Mouse (Mus musculus): Measurements from ENCODE around the gene Tmem258. TPM values are rescaled to one million over a fixed set of nuclear protein-coding genes. Genes with fewer than 3 reads are reported as not detected.

The Tmem258 gene
- total and polyA plus RNA-seq, 3 experiments, result 337 to 354 TPM; not detected in 1

DNA sequence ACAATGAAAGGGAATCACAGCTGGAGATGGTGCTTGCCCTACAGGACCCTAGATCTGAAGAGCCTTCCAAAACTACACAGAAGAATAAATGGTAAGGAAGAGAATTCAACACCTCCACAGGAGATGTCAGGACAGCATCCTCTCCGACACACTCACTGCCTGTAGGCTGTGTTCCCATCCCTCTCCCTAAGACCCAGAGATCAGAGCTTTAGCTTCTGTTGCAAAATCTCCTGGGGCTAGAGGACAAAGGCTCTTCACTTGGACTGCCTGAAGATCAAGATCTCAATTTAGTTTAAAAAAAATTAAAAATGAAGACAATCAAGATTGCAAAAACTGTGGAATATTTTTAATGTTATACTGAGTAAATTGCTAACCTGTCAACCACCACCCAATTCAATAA, 27.3 kb upstream of the Tmem258 start:
- H3K27ac ChIP-seq (ENCODE audit: control insufficient read depth, low read depth, low read length), result no peak overlapping the region
- H3K4me1 ChIP-seq (ENCODE audit: control insufficient read depth in 1 of 2, insufficient read depth in 2 of 2, low read length in 2 of 2), result peaks cover 8 to 23% of the 10 kb centered on the region in 2 experiments
- no peaks in the 10 kb centered on the region for H3K9me3 ChIP-seq (replicated peaks; ENCODE audit: insufficient read depth, low read length)
- H3K27me3 ChIP-seq (ENCODE audit: control insufficient read depth in 1 of 2, insufficient read depth in 2 of 2, low read length in 2 of 2), result no peaks in the 10 kb centered on the region
- no peak for TF ChIP-seq ELF1 (IDR thresholded peaks at IDR 0.05; ENCODE audit: low read depth, low read length)
- no peak for TF ChIP-seq MEF2A (IDR thresholded peaks at IDR 0.05; ENCODE audit: extremely low read depth, insufficient replicate concordance, low read depth, low read length, poor library complexity, severe bottlenecking)
- no peak for TF ChIP-seq MAX (IDR thresholded peaks at IDR 0.05; ENCODE audit: low read length)
- no peak for TF ChIP-seq ZNF384 (IDR thresholded peaks at IDR 0.05; ENCODE audit: low read depth, low read length)
- TF ChIP-seq ETS1 (IDR thresholded peaks at IDR 0.05; ENCODE audit: low read depth, low read length), result no peak
- no peak for TF ChIP-seq TBP (IDR thresholded peaks at IDR 0.05; ENCODE audit: low read depth, low read length)
- TF ChIP-seq ZKSCAN1 (IDR thresholded peaks at IDR 0.05; ENCODE audit: low read depth, low read length), result no peak
- no peak for TF ChIP-seq POLR2AphosphoS5 (IDR thresholded peaks at IDR 0.05; ENCODE audit: borderline replicate concordance, low read depth, low read length)
- TF ChIP-seq RCOR1 (IDR thresholded peaks at IDR 0.05; ENCODE audit: low read depth, low read length), result no peak
- no peak for TF ChIP-seq GATA1 (IDR thresholded peaks at IDR 0.05; ENCODE audit: low read depth, low read length)
- no peak for TF ChIP-seq ZMIZ1 (IDR thresholded peaks at IDR 0.05; ENCODE audit: low read depth, low read length)
- no peak for TF ChIP-seq BHLHE40 (IDR thresholded peaks at IDR 0.05; ENCODE audit: borderline replicate concordance, low read depth, low read length)
- no peak for TF ChIP-seq MYB (IDR thresholded peaks at IDR 0.05; ENCODE audit: low read depth, low read length)
- no peak for TF ChIP-seq CTCF (IDR thresholded peaks at IDR 0.05 in 2 of 3, conservative IDR thresholded peaks at IDR 0.05 in 1 of 3; ENCODE audit: control insufficient read depth in 1 of 3, insufficient read depth in 1 of 3, low read depth in 2 of 3, low read length in 3 of 3, poor library complexity in 1 of 3, severe bottlenecking in 1 of 3)
- TF ChIP-seq ZC3H11A (IDR thresholded peaks at IDR 0.05; ENCODE audit: low read depth, low read length), result no peak
- peaks cover 0 to 22% of the 10 kb centered on the region in 2 experiments; a peak in 2 of 4 replicates for H3K36me3 ChIP-seq (ENCODE audit: control insufficient read depth in 1 of 2, insufficient read depth in 2 of 2, low read length in 2 of 2)
- DNase-seq (ENCODE audit: low read depth, low spot score), result no peak
- H3K4me3 ChIP-seq (ENCODE audit: control insufficient read depth in 1 of 2, insufficient read depth in 1 of 2, low read depth in 2 of 2, low read length in 2 of 2), result no peak overlapping the region
- no peaks in the 10 kb centered on the region for H3K79me2 ChIP-seq (ENCODE audit: control insufficient read depth, insufficient read depth, low read length, poor library complexity)
- no peak overlapping the region for H3K9ac ChIP-seq (ENCODE audit: control insufficient read depth, low read depth, low read length, poor library complexity, severe bottlenecking)

DNA sequence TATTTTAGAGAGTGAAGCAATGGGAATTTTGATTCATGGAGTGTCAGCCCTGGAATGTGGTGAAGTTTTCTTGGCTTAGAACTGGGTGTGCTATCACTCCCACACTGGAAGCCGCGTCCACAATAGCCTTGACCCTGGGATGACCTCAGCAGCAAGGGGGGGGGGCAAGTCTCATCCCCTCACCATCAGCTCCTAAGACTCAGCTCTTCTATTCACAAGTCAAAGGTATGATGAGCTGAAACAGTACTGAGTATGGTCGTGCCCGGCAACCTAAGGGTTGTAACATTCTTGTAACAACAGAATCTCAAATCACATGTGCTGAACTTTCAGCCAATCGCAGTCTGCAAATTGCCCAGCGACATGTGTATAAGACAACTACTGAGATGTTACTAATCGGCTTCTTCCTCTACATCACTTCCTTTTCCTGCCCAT, 26.9 kb upstream of the Tmem258 start:
- Histone ChIP-seq H3K4me1 (ENCODE audit: control insufficient read depth in 1 of 2, insufficient read depth in 2 of 2, low read length in 2 of 2) (peaks cover 6 to 19% of the 10 kb centered on the region in 2 experiments), H3K4me3 (ENCODE audit: control insufficient read depth in 1 of 2, insufficient read depth in 1 of 2, low read depth in 2 of 2, low read length in 2 of 2) (no peak overlapping the region), H3K27ac (ENCODE audit: control insufficient read depth, low read depth, low read length) (no peak overlapping the region), H3K9ac (ENCODE audit: control insufficient read depth, low read depth, low read length, poor library complexity, severe bottlenecking) (no peak overlapping the region), H3K9me3 (replicated peaks; ENCODE audit: insufficient read depth, low read length) (no peaks in the 10 kb centered on the region), H3K36me3 (ENCODE audit: control insufficient read depth in 1 of 2, insufficient read depth in 2 of 2, low read length in 2 of 2) (peaks cover 0 to 23% of the 10 kb centered on the region in 2 experiments; a peak in 2 of 4 replicates), H3K79me2 (ENCODE audit: control insufficient read depth, insufficient read depth, low read length, poor library complexity) (no peaks in the 10 kb centered on the region), H3K27me3 (ENCODE audit: control insufficient read depth in 1 of 2, insufficient read depth in 2 of 2, low read length in 2 of 2) (no peaks in the 10 kb centered on the region)
- TF ChIP-seq MAX (IDR thresholded peaks at IDR 0.05; ENCODE audit: low read length) (no peak), ZC3H11A (IDR thresholded peaks at IDR 0.05; ENCODE audit: low read depth, low read length) (no peak), CHD2 (IDR thresholded peaks at IDR 0.05; ENCODE audit: low read length) (no peak), GABPA (IDR thresholded peaks at IDR 0.05; ENCODE audit: low read depth, low read length) (no peak), NRF1 (IDR thresholded peaks at IDR 0.05; ENCODE audit: insufficient read depth, low read depth, low read length, poor library complexity, severe bottlenecking) (no peak), POLR2AphosphoS5 (IDR thresholded peaks at IDR 0.05; ENCODE audit: borderline replicate concordance, low read depth, low read length) (no peak), MYB (IDR thresholded peaks at IDR 0.05; ENCODE audit: low read depth, low read length) (no peak), ZKSCAN1 (IDR thresholded peaks at IDR 0.05; ENCODE audit: low read depth, low read length) (no peak), ELF1 (IDR thresholded peaks at IDR 0.05; ENCODE audit: low read depth, low read length) (no peak), RAD21 (IDR thresholded peaks at IDR 0.05; ENCODE audit: low read depth, low read length) (no peak), EP300 (IDR thresholded peaks at IDR 0.05; ENCODE audit: low read depth in 1 of 2, low read length in 2 of 2) (no peak), E2F4 (IDR thresholded peaks at IDR 0.05; ENCODE audit: borderline replicate concordance, low read depth, low read length) (no peak), POLR2AphosphoS2 (IDR thresholded peaks at IDR 0.05; ENCODE audit: low read length) (no peak)
- DNase-seq (ENCODE audit: low read depth, low spot score), result no peak
